Mouse (Mus musculus): ENCODE results near the gene Gyg. TPM values are rescaled to one million over a fixed set of nuclear protein-coding genes. Genes with fewer than 3 reads are reported as not detected.

Gyg gene
- total and polyA plus RNA-seq, 3 experiments, result 19.6 to 26.2 (median 22.7) TPM

GRCm38 (mm10) chr3:20141240-20141639, 13.9 kb downstream of the Gyg start:
- Histone ChIP-seq H3K36me3 (replicated peaks in 1 of 2; ENCODE audit: control insufficient read depth in 1 of 2, insufficient read depth in 1 of 2, low read length in 1 of 2) (peaks cover 12 to 41% of the 10 kb centered on the region in 2 experiments), H3K79me2 (replicated peaks; ENCODE audit: control insufficient read depth, extremely low read depth, insufficient read depth, poor library complexity, severe bottlenecking) (no peaks in the 10 kb centered on the region), H3K27me3 (replicated peaks) (no peaks in the 10 kb centered on the region), H3K4me1 (ENCODE audit: control insufficient read depth in 1 of 2, insufficient read depth in 2 of 2) (peaks cover 0 to 3% of the 10 kb centered on the region in 2 experiments; a peak in 1 of 4 replicates), H3K4me3 (replicated peaks in 1 of 3; ENCODE audit: low read depth in 2 of 3, low read length in 2 of 3, poor library complexity in 1 of 3) (no peak overlapping the region), H3K27ac (ENCODE audit: insufficient read depth, low read depth) (no peak overlapping the region), H3K4me2 (ENCODE audit: insufficient read depth, low read depth, poor library complexity, severe bottlenecking) (no peak overlapping the region), H3K9me3 (replicated peaks; ENCODE audit: low read length) (no peaks in the 10 kb centered on the region), H3K9ac (ENCODE audit: insufficient read depth, low read depth) (no peak overlapping the region)
- in situ Hi-C loops (cut with MboI; ENCODE audit: low pct_ligation_motif_present, low pct_unique_long_range_greater_than_20kb, low sequenced_read_pairs), result no loop called here
- no peak for DNase-seq (ENCODE audit: extremely low read depth)
- TF ChIP-seq RAD21 (IDR thresholded peaks at IDR 0.05; ENCODE audit: low read depth, low read length) (no peak), TBP (conservative IDR thresholded peaks at IDR 0.05; ENCODE audit: low read depth, low read length) (no peak), CHD2 (IDR thresholded peaks at IDR 0.05; ENCODE audit: low read length) (no peak), POLR2AphosphoS2 (IDR thresholded peaks at IDR 0.05; ENCODE audit: low read depth, low read length) (no peak), MAZ (IDR thresholded peaks at IDR 0.05; ENCODE audit: low read depth, low read length) (no peak), ELF1 (IDR thresholded peaks at IDR 0.05; ENCODE audit: low read depth, low read length) (no peak)
- dilution Hi-C loops (cut with MboI; ENCODE audit: extremely low pct_ligation_motif_present, extremely low pct_unique_long_range_greater_than_20kb, low sequenced_read_pairs), result no loop called here

GRCm38 (mm10) chr3:20136868-20137581, 18.1 kb downstream of the Gyg start:
- in situ Hi-C loops (cut with MboI; ENCODE audit: low pct_ligation_motif_present, low pct_unique_long_range_greater_than_20kb, low sequenced_read_pairs) (no loop called here), dilution Hi-C loops (cut with MboI; ENCODE audit: extremely low pct_ligation_motif_present, extremely low pct_unique_long_range_greater_than_20kb, low sequenced_read_pairs) (no loop called here)
- no peaks in the 10 kb centered on the region for H3K79me2 ChIP-seq (replicated peaks; ENCODE audit: control insufficient read depth, extremely low read depth, insufficient read depth, poor library complexity, severe bottlenecking)
- H3K9ac ChIP-seq (ENCODE audit: insufficient read depth, low read depth), result no peak overlapping the region
- H3K4me3 ChIP-seq (replicated peaks in 1 of 3; ENCODE audit: low read depth in 2 of 3, low read length in 2 of 3, poor library complexity in 1 of 3), result no peak overlapping the region
- H3K4me2 ChIP-seq (ENCODE audit: insufficient read depth, low read depth, poor library complexity, severe bottlenecking), result no peak overlapping the region
- H3K36me3 ChIP-seq (replicated peaks in 1 of 2; ENCODE audit: control insufficient read depth in 1 of 2, insufficient read depth in 1 of 2, low read length in 1 of 2), result peaks cover 16 to 54% of the 10 kb centered on the region in 2 experiments
- no peaks in the 10 kb centered on the region for H3K4me1 ChIP-seq (ENCODE audit: control insufficient read depth in 1 of 2, insufficient read depth in 2 of 2)
- no peaks in the 10 kb centered on the region for H3K9me3 ChIP-seq (replicated peaks; ENCODE audit: low read length)
- TF ChIP-seq POLR2AphosphoS2 (IDR thresholded peaks at IDR 0.05; ENCODE audit: low read depth, low read length), result no peak
- TF ChIP-seq EP300 (IDR thresholded peaks at IDR 0.05; ENCODE audit: low read length), result no peak
- no peak for TF ChIP-seq TBP (conservative IDR thresholded peaks at IDR 0.05; ENCODE audit: low read depth, low read length)
- TF ChIP-seq RAD21 (IDR thresholded peaks at IDR 0.05; ENCODE audit: low read depth, low read length), result no peak
- no peak for TF ChIP-seq NELFE (IDR thresholded peaks at IDR 0.05; ENCODE audit: low read depth, low read length)
- no peak for TF ChIP-seq BHLHE40 (IDR thresholded peaks at IDR 0.05; ENCODE audit: low read depth, low read length)
- TF ChIP-seq MXI1 (IDR thresholded peaks at IDR 0.05; ENCODE audit: low read depth, low read length), result no peak
- no peak for TF ChIP-seq CHD1 (IDR thresholded peaks at IDR 0.05; ENCODE audit: low read depth, low read length)
- TF ChIP-seq POLR2A (IDR thresholded peaks at IDR 0.05; ENCODE audit: low read depth, low read length), result no peak
- no peak for TF ChIP-seq GABPA (IDR thresholded peaks at IDR 0.05; ENCODE audit: insufficient replicate concordance, low read depth, low read length)
- TF ChIP-seq IRF4 (IDR thresholded peaks at IDR 0.05; ENCODE audit: low read depth, low read length), result no peak
- TF ChIP-seq ZNF384 (IDR thresholded peaks at IDR 0.05; ENCODE audit: low read depth, low read length), result no peak
- TF ChIP-seq JUND (conservative IDR thresholded peaks at IDR 0.05; ENCODE audit: low read depth, low read length), result no peak
- TF ChIP-seq E2F4 (IDR thresholded peaks at IDR 0.05; ENCODE audit: insufficient replicate concordance, low read depth, low read length), result no peak
- TF ChIP-seq CTCF (conservative IDR thresholded peaks at IDR 0.05 in 1 of 2, IDR thresholded peaks at IDR 0.05 in 1 of 2; ENCODE audit: low read depth in 2 of 2, low read length in 2 of 2), result no peak
- TF ChIP-seq ETS1 (conservative IDR thresholded peaks at IDR 0.05; ENCODE audit: low read depth, low read length), result no peak
- no peak for TF ChIP-seq PAX5 (IDR thresholded peaks at IDR 0.05; ENCODE audit: low read length)
- no peak for TF ChIP-seq ELF1 (IDR thresholded peaks at IDR 0.05; ENCODE audit: low read depth, low read length)
- no peak for TF ChIP-seq RCOR1 (conservative IDR thresholded peaks at IDR 0.05; ENCODE audit: low read depth, low read length)
- no peaks in the 10 kb centered on the region for H3K27me3 ChIP-seq (replicated peaks)
- H3K27ac ChIP-seq (ENCODE audit: insufficient read depth, low read depth), result no peak overlapping the region
- no peak for DNase-seq (ENCODE audit: extremely low read depth)

Data from CH12.LX (cell line).